Mouse (Mus musculus) adrenal gland, adult (tissue): ENCODE results near the gene Gorasp1.

Experiments
- DNase-seq, 2 experiments: peaks; one replicate each; pipeline ENCODE4 v3.0.0; 2022 to 2023; ENCODE audit warnings: low spot score in 1 of 2; ENCODE audit not compliant: inconsistent age in 2 of 2

Gorasp1 gene

GRCm38 (mm10) chr9:119937005-119937773 is at the start of gene Gorasp1, which contains the start of gene Ttc21a:
TSS of gene Gorasp1 (minus strand) at chr9:119937565.
TSS of gene Ttc21a (plus strand) at chr9:119937606.
- peak; percentile 95 to 98 for DNase-seq

- DNase-seq, result no peak
Observed at GRCm38 (mm10) chr9:119985881-119986574, 48.7 kb upstream of the Gorasp1 start.

- peak; percentile 68 to 84 for DNase-seq
Observed at GRCm38 (mm10) chr9:119984536-119985011, 47.2 kb upstream of the Gorasp1 start, which contains the start of gene Csrnp1. TSS of gene Csrnp1 (minus strand) at chr9:119984658.

GRCm38 (mm10) chr9:119983585-119984535 is 46.5 kb upstream of the Gorasp1 start:
- DNase-seq, result peak; percentile 95 to 97

GRCm38 (mm10) chr9:119982956-119983551 is 45.7 kb upstream of the Gorasp1 start:
- DNase-seq, result peak; percentile 89 to 92

GRCm38 (mm10) chr9:119982241-119982811 is 45.0 kb upstream of the Gorasp1 start:
- peak; percentile 79 to 88 for DNase-seq

- DNase-seq, result peak; percentile 87 to 93
Observed at GRCm38 (mm10) chr9:119981183-119982179, 44.1 kb upstream of the Gorasp1 start.

- DNase-seq, result no peak
Observed at GRCm38 (mm10) chr9:119980770-119981182, 43.4 kb upstream of the Gorasp1 start.

GRCm38 (mm10) chr9:119979749-119980148 is 42.4 kb upstream of the Gorasp1 start:
- peak in 1 of 2 experiments; percentile 48 for DNase-seq

GRCm38 (mm10) chr9:119978811-119979441 is 41.6 kb upstream of the Gorasp1 start:
- no peak for DNase-seq

- peak in 1 of 2 experiments; percentile 66 for DNase-seq
Observed at GRCm38 (mm10) chr9:119978151-119978810, 40.9 kb upstream of the Gorasp1 start.

- peak in 1 of 2 experiments; percentile 69 for DNase-seq
Observed at GRCm38 (mm10) chr9:119977557-119978060, 40.2 kb upstream of the Gorasp1 start.

- DNase-seq, result no peak
Observed at GRCm38 (mm10) chr9:119976704-119977556, 39.6 kb upstream of the Gorasp1 start.

GRCm38 (mm10) chr9:119975286-119975685 is 37.9 kb upstream of the Gorasp1 start:
- DNase-seq, result no peak

GRCm38 (mm10) chr9:119974609-119975008 is 37.2 kb upstream of the Gorasp1 start:
- no peak for DNase-seq

- DNase-seq, result peak in 1 of 2 experiments; percentile 50
Observed at GRCm38 (mm10) chr9:119973869-119974520, 36.6 kb upstream of the Gorasp1 start.
